Mouse (Mus musculus) olfactory bulb, adult 2 months (tissue): ENCODE measurements around the gene Zfp64.

Experiments used
- CTCF ChIP-seq: fragments of 200-500 bp; IDR thresholded peaks from 2 replicates; pipeline ENCODE4 v1.5.1; 2012; ENCODE audit warnings: low read depth, mild to moderate bottlenecking, low read length, moderate library complexity; ENCODE audit not compliant: insufficient read depth
- POLR2A ChIP-seq: fragments of 200-500 bp; IDR thresholded peaks from 2 replicates; pipeline ENCODE4 v1.6.1; 2012; ENCODE audit warnings: mild to moderate bottlenecking, low read depth, low read length, moderate library complexity; ENCODE audit not compliant: insufficient read depth

- no peak for TF ChIP-seq POLR2A
- TF ChIP-seq CTCF: no peak
Observed at GRCm38 (mm10) chr2:168862694-168863093, 92.7 kb downstream of the Zfp64 start.
